Mouse (Mus musculus) embryonic stem cell, embryonic (primary cell): ENCODE measurements at regions not wholly inside any gene's neighbourhood (a gene's known extent, or its start where the extent isn't known, plus 50 kb on each side); places are given as distances from the start of the nearest gene placed in this dataset.
"Not testable (repeated sequence)": the region's sequence is repeated elsewhere in the genome, so short reads cannot be mapped to it uniquely, and the experiment has no call there.

Experiments used
- CTCF ChIA-PET, 4 experiments: fragments of 300-600 bp in 2 of 4; fragments of 350-600 bp in 2 of 4; sonication (Branson Sonifier 250); formaldehyde crosslinking; loops; one replicate each; lab custom pipeline; 2022; ENCODE audit warnings: inconsistent platforms in 2 of 4; lab: Charles Lee
- POLR2A ChIA-PET, 4 experiments: fragments of 300-600 bp in 2 of 4; fragments of 350-600 bp in 2 of 4; sonication (Branson Sonifier 250); formaldehyde crosslinking; loops; one replicate each; lab custom pipeline; 2022; ENCODE audit warnings: antibody characterized with exemption in 4 of 4, inconsistent platforms in 1 of 4; lab: Charles Lee

DNA sequence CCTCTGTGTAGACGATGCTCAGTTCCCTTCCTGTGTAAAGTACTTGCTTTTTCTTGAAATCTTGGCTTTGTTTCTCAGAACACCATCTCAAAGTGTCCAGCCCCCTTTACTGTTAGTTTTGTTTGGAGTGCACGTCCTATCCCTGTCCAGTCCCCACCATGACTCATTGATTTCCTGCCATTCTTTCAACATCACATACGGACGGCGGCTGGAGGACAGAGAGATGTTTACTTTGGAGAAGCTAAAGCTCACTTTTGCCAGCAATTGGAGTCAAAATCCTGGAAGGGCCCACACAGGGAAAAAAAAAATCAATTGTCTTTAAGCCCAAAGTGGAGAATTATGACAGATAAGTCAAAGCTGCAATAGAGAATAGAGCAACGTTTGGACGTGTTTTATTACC lies 51.8 kb downstream of the Gm5426 start:
- POLR2A ChIA-PET: no interaction called here
- CTCF ChIA-PET: no interaction called here

DNA sequence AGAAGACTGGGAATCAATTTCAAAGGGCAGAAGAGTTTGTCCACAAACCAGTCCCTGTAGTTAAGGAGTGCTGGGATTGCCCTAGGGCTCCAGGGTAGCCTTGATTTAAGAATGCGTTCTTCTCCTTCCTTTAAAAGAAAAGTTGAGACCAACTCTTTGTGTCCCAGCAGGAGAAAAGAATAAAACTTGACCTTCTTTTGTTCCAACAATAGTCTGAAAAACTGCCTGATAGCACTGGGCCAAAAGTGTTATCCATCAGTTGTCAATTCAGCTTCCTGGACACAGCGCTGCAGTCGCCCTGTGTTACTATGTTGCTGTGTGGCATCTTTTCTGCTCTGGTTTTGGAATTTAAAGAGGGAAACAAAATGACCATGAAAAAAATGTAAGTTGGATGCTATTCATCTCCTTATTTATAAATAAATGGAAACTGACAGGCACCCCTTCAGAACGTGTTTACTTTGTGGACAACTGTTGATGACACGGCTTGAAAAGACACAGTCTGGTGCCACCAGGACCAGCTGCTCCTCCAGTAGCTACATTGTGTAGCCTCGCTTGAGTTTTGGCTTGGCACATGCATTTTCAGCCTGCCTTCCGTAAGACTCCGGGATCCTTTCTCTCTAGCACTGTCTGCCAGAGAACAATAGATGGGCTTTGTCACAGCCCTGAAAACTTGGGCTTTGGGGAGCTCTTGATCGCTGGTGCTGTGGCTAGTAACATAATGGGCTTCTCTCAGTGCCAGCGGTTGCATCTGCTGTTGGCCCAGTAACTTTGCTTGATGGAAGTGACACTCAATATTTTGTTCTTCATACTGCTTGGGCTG lies 54.0 kb downstream of the Gm5426 start:
- CTCF ChIA-PET: no interaction called here
- POLR2A ChIA-PET: interaction anchor here in 1 of 4 experiments (1.6 to 1.8 kb wide), 2 partner anchors 10 to 531 kb away, joined by 4 to 5 read pairs; no protein-coding TSS in a partner anchor

DNA sequence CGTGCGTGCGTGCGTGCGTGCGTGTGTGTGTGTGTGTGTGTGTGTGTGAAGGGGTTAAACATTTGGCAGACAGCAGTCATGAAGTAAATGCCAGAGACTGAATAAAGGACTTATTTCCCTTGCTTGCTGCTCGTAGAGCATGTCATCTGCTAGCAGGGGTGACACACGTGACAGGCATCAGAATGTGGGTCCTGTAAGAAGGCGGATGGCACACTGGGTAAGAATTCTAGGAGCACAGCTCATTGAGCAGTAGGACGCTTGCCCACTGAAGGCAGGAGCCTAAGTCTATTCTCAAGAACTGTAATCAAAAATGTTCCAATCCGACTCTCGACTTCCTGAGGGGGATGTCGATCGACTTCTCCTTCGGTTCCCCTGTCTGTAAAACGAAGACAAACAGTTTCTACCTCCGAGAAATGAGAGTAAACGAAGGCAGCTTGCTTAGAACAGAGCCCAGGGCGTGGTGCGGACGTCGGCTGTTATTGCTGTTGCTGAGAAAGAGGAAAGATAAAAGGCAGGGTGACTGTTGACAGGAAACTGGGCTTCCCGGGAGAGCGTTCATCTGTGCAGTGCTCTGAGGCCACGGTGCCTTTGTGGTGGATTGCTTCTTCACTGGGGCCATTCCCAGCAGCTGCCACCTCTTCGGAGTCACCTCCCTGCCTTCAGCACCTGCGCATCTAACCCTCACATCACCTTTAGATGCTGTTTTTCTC lies 64.7 kb downstream of the Gm5426 start:
- ChIA-PET POLR2A (interaction anchor here in 1 of 4 experiments (1.4 kb wide), 1 partner anchor 10 kb away, joined by 5 read pairs; no protein-coding TSS in a partner anchor), CTCF (no interaction called here)

DNA sequence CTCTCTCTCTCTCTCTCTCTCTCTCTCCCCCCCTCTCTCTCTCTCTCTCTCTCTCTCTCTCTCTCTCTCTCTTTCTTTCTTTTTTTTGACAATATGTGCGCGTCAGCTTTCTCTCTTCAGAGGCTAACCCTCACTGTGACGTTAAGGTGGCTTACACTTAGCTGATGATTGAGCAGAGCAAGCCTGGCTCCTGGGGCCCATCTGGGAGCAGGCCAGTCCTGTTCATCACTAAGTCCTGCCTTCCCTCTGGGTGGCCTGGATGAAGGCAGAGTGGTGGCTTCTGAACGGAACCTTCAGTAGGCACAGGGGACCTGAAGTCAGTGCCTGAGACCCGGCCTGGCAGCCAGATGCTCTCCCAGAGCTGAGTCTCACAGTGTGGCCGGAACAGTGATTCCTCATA lies 65.5 kb downstream of the Gm5426 start:
- ChIA-PET POLR2A (interaction anchor here in 1 of 4 experiments (0.6 kb wide), 1 partner anchor 9 kb away, joined by 3 read pairs; no protein-coding TSS in a partner anchor), CTCF (no interaction called here)

DNA sequence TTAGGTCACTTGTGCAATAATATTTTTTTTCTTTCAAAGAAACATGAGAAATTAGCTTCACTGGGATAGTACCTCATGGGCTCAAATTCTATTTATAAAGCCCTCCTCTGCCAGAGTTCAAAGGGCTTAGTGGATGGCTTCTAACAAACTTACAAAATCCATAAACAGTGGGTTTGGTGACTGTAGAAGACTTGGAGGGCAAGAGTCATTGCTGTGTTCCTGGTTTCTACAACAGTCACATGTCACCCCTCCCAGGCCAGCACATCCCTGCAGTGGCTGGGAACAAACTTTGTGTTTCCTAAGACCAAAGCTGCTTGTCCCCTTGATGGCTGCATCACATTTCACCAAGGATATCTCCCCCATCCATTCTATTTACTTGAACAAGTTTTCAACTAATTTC lies 66.5 kb downstream of the Gm5426 start:
- ChIA-PET POLR2A (no interaction called here), CTCF (no interaction called here)

DNA sequence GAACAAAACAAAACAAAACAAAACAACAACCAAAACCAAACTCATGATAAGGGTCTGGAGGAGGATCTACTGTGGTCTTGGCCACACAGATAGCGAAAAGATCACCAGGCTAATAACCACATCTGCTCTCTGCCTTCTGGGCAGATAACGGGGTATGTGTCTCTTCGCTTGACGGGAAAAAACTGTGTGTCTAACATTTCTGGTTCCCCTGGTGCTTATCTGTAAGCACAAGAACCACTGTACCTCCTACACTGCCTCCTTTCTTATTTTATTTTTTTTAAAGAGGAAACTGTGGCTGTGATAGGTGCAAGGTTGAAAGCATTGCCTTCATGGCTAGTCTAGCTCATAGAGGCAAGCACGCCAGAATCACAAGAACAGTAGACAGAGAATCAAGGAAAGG lies 67.8 kb downstream of the Gm5426 start:
- POLR2A ChIA-PET: interaction anchor here in 1 of 4 experiments (0.6 kb wide), 1 partner anchor 379 kb away, joined by 3 read pairs; no protein-coding TSS in a partner anchor
- CTCF ChIA-PET: no interaction called here

DNA sequence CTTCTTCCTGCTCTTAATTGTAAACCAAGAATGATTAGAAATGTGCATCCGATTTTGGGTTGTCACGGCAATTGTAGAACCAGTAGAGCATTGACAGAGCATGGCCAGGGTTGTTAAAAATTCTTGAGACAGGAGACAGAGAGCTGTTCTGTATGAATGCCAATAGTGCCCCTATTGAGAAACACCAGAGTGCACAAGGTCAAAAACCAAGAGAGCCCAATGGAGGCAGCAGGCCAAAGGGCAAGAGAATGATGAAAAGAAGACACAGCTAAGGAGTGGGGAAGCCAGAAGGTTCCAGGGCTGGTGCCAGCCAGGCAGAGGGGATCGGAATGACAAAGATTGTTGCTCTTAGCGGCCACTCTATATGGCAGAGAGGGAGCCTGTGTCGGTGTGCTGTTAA lies 72.8 kb downstream of the Gm5426 start:
- ChIA-PET POLR2A (no interaction called here), CTCF (no interaction called here)

DNA sequence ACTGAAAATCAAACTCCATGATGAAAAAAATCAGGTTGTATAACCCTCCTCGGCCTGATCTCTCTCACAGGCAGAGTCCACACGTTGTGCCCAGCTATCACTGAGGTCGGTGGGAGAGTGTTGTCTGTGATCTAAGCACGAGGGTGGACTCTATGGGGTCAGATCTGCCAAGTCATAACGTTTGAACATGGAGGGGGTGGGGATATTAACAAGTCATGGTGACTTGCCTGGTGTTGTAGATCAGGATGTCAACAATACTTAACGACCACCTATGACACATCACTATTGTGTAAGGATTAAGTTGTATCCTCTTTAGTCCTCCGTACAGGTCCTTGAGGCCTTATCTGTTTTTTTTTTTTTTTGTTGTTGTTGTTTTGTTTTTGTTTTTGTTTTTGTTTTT lies 74.8 kb downstream of the Gm5426 start:
- CTCF ChIA-PET: interaction anchor here in 3 of 4 experiments (0.7 to 0.9 kb wide), 3 partner anchors 79 to 1102 kb away, joined by 3 to 5 read pairs (median 3); no protein-coding TSS in a partner anchor

DNA sequence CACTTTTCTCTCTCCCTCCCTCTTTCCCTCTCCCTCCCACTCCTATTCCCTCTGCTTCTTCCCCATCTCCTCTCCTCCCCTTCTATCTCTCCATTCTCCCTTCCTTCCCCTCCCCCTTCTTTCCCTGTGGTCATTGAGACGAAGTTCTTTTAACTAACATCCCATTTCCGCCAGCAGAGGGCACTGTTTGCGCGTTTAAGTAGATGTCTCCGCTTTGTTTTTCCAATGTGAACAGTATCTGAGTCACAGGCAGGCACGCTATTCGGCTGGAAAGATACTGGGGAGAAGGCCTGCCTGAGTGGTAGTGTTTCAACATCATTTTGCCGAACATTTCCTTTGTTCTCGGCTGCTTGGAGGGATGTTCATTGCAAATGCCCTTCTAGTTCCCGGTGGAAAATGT lies 77.5 kb downstream of the Gm5426 start:
- POLR2A ChIA-PET: interaction anchor here in 1 of 4 experiments (0.7 kb wide), 1 partner anchor 271 kb away, joined by 3 read pairs; no protein-coding TSS in a partner anchor
- CTCF ChIA-PET: interaction anchor here in 2 of 4 experiments (0.9 to 1.9 kb wide), 2 partner anchors 1099 kb away, joined by 3 to 6 read pairs; no protein-coding TSS in a partner anchor

More for the DNA sequence above, 74.8 kb downstream of the Gm5426 start:
- POLR2A ChIA-PET: interaction anchor here in 2 of 4 experiments (0.6 to 1.4 kb wide), 2 partner anchors 9 to 405 kb away, joined by 3 to 6 read pairs; partner anchors contain the start of gene Btg1 (in 1 of the 2)

DNA sequence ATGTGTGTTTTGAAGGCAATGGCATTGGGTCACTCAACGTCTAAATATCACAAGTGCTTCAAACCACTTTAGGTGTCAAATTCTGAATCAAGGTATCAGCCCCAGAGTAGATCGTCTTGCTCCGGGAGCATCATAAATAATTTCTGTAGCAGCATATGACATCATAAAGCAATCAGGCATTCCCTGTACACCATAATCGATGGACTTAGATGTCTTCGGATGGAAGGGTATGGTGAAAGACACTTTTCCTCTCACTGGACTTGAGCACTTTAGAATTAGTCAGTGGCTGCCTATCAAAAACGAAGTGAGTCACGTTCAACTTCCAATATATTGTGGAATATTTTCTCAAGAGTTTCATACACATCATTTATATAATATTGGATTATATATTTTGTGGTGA lies 77.9 kb downstream of the Gm5426 start:
- CTCF ChIA-PET: no interaction called here
- POLR2A ChIA-PET: no interaction called here

DNA sequence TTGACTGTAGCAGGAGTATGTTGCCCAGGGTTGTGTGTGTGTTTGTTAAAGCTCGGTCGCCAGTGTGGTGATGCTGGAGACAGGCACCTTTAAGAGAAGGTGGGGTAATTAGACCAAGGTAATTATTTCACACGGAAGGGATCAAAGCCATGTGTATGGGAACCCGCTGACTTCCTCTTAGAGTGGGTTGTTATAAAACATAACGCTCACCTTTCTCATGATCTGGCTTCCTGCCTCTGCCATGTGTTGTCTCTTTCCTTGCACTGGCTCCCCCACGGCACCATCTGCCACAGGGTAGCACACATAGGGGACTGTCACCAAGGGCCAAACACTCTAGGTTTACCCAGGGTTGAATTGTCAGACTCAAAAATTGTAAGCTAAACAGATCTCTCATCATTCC lies 78.5 kb downstream of the Gm5426 start:
- CTCF ChIA-PET: interaction anchor here in 3 of 4 experiments (0.6 to 0.7 kb wide), 3 partner anchors 134 to 1098 kb away, joined by 3 to 4 read pairs (median 3); no protein-coding TSS in a partner anchor
- POLR2A ChIA-PET: interaction anchor here in 1 of 4 experiments (0.6 kb wide), 1 partner anchor 895 kb away, joined by 3 read pairs; no protein-coding TSS in a partner anchor

DNA sequence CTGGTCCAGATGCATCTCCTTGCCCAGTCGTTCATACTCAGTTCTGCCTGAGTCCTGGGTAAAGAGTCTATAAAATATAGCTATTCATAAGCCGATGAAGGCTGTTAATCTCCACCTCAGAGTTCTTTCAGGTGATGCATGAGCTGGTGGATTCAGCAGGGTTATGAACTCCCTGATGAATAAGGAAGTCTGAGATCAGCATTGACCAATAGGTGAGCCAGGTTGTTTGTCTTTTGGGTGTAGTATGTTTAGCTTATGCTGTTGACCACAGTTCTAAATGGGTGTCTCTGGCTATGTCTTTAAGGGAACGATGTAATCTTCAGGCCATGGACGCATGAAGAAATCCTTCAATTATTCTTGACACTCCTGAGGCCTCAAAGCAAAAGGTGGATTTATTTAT lies 84.3 kb downstream of the Gm5426 start:
- ChIA-PET POLR2A (interaction anchor here in 1 of 4 experiments (0.8 kb wide), 1 partner anchor 396 kb away, joined by 4 read pairs; the partner anchor contains the start of gene Btg1), CTCF (no interaction called here)

DNA sequence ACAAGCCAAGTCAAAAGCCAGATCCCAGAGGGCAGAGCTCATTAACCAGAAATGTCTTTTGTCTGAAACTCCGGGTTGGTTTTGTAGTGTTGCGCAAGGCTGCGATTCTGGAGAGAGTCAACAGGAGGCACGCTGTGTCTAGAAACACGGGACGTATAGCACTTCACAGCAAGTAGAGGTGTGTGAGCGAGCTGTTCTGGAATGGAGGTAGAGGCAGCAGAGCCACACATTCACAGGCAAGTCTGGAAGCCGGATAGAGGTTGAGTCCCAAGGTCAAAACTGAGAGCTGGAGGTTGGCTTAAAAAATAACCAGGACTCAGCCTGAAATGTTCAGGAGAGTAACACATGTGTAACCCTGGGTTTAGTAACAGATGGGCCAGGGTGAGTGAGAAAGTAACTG lies 94.0 kb downstream of the Gm5426 start:
- ChIA-PET POLR2A (interaction anchor here in 3 of 4 experiments (0.6 to 2.5 kb wide), 5 partner anchors 222 to 634 kb away, joined by 3 to 15 read pairs (median 3); partner anchors contain the start of gene Btg1 (in 2 of the 3)), CTCF (interaction anchor here in 1 of 4 experiments (0.7 kb wide), 1 partner anchor 98 kb away, joined by 4 read pairs; no protein-coding TSS in a partner anchor)

DNA sequence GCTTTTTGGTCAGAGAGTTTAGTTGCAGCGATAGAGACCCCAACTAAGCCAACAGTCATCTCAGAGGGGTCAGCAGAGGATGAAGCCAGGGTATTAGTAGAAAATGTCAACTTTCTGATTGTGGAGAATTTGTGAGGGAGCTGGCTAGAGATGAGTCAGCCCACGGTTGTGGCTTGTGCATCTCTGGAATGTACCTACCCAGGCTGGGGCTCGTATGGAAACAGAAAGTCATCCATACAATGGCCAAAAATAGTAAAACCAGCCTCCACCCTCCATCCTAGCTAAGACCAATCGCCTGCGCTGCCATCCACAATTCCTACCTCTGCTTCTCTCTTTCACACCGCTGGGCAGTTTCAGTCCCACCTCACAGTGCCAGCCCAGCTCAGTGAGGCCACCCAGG lies 94.9 kb downstream of the Gm5426 start:
- POLR2A ChIA-PET: interaction anchor here in 1 of 4 experiments (2.5 kb wide), 1 partner anchor 385 kb away, joined by 15 read pairs; the partner anchor contains the start of gene Btg1
- CTCF ChIA-PET: no interaction called here

DNA sequence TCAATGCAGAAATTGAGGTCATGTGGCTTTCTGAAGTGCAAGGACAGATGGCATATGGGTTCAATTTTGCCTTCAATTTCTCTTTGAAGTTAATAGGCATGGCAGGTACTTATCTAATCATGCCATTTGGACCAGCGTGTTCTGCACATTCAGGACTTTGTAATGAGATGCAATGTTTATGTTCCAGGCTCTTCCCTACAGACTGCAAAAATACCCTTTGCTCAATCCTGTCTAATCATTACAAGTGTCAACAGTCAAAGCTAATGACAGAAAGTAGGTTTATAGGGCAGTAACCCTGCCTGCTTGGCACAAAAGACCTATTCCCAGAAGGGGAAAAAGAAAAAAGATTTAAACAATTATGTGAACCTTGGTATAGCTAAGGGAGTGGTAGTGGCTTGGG lies 96.5 kb downstream of the Gm5426 start:
- POLR2A ChIA-PET: interaction anchor here in 1 of 4 experiments (0.6 kb wide), 1 partner anchor 384 kb away, joined by 3 read pairs; the partner anchor contains the start of gene Btg1
- CTCF ChIA-PET: no interaction called here

DNA sequence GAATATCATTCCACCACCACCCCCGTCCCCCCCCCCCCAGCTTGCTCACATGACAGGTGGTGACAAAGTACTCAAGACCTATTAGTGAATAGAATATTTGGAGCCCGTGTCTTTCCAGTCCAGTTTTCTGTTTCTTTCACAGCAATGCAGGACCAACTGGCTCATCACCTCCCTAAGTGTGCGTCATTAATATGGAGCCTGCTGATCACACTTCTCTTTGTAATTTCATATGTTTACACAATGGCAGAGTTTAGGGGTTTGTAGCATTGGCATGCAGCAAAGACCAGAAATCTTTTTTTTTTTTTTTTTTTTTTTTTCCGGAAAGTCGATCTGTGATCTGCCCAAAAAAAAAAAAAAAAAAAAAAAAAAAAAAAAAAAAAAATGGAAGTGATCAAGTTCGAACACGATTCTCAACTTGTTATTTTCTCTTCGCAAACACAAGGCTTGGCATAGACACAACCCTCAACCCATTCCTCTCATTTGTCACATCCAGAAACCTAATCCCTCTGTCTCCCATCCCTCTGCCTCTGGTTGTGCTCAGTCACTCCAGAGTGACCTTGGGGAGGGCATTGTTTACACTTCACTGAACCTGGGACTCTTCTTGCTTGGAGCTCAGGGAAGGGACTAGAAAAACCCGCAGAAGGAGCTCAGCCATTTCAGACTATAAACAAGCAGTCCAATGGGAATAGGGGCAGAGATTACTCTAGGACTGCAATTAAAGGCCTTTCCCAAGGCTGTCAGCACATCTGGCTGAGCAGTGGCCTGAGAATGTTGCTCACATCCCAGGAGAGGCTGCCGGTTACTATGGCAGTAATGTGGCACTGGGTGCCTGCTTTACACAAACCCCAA lies 98.4 kb downstream of the Gm5426 start:
- POLR2A ChIA-PET: interaction anchor here in 2 of 4 experiments (0.6 to 1.3 kb wide), 6 partner anchors 29 to 1253 kb away, joined by 3 to 7 read pairs (median 3); partner anchors contain the start of gene Btg1 (in 1 of the 2)

DNA sequence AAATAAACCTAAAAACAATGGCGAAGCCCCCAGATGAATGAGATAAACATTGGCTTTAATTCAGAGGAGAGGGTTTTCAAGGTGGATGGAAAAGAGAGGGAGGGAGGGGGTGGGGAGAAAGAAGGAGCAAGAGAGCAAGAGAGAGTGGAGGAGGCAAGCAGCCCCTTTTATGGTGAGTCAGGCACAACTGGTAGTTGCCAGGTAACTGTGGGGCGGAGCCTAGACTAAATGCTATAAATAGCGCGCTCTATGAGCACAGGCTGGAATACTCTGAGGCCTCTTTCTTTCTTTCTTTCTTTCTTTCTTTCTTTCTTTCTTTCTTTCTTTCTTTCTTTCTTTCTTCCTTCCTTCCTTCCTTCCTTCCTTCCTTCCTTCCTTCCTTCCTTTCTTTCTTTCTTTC lies 99.6 kb downstream of the Gm5426 start:
- POLR2A ChIA-PET, CTCF ChIA-PET: not testable (repeated sequence)

More for the DNA sequence above, 98.4 kb downstream of the Gm5426 start:
- CTCF ChIA-PET: no interaction called here

DNA sequence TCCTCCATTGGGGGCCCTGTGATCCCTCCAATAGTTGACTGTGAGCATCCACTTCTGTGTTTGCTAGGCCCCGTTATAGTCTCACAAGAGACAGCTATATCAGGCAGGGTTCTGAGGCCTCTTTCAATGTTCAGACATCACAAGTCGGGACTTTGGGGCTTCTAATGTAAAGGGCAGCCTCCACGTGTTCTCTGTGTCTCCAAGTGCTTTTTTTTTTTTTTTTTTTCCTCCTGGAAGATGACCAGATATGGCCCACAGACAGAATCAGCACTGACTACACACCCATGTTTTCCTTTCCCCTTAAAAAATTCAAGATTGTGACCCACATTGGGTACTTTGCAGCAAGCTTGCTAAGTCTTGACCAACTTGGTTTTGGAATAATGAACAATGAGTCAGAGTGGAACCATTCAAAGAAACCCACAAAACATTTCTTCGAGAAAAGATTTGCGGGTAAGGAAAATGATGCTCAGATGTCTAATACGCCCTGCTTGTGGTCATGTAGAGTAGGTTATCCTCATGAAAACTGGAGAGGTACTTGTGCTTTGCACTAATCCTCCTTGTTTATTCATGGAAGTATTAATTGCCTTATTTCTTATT lies 100.5 kb downstream of the Gm5426 start:
- ChIA-PET CTCF (no interaction called here), POLR2A (no interaction called here)
